Mouse (Mus musculus): ENCODE data around the gene Mrm2. TPM values are rescaled to one million over a fixed set of nuclear protein-coding genes. Genes with fewer than 3 reads are reported as not detected.
A peak's percentile ranks its signal among the peaks of the same experiment; 100 is the strongest.

Mrm2 gene
- polyA plus RNA-seq, 1 experiment from 2014 or later, result 21.6 TPM

- Histone ChIP-seq H3K4me2 (no peak overlapping the region), H3K9ac (no peak overlapping the region), H3K27me3 (no peaks in the 10 kb centered on the region), H3K4me1 (replicated peaks) (peaks cover 5% of the 10 kb centered on the region; the same call in 1 of the 2 replicates), H3K36me3 (peaks cover 4% of the 10 kb centered on the region; the same call in 1 of the 2 replicates), H3K4me3 (no peak overlapping the region), H3K9me3 (no peaks in the 10 kb centered on the region), H3K27ac (replicated peaks) (no peak overlapping the region)
- no peak for ATAC-seq (ENCODE audit: low FRiP score, low read depth)
- 94% methylated on average over 2 of the region's 2 CpGs for WGBS
Observed at GRCm38 (mm10) chr5:140289161-140289560, 42.5 kb downstream of the Mrm2 start.

- 0 out of 2 replicates have a peak overlapping the region, but pooled peaks have one; percentile 18 for H3K27ac ChIP-seq (replicated peaks)
- 63% methylated on average over 3 of the region's 3 CpGs for WGBS
- no peak overlapping the region for H3K4me2 ChIP-seq
- H3K36me3 ChIP-seq, result 0 out of 2 replicates have a peak, but pooled peaks cover under 1% of the 10 kb centered on the region
- H3K9me3 ChIP-seq, result no peaks in the 10 kb centered on the region
- H3K9ac ChIP-seq, result no peak overlapping the region
- peak; percentile 50; the same call in 1 of the 2 replicates for ATAC-seq (ENCODE audit: low FRiP score, low read depth)
- no peak overlapping the region for H3K4me3 ChIP-seq
- peaks cover 5% of the 10 kb centered on the region; the same call in 1 of the 2 replicates for H3K4me1 ChIP-seq (replicated peaks)
- H3K27me3 ChIP-seq, result no peaks in the 10 kb centered on the region
Observed at GRCm38 (mm10) chr5:140288287-140288686, 43.4 kb downstream of the Mrm2 start.

GRCm38 (mm10) chr5:140284761-140285160, 46.9 kb downstream of the Mrm2 start:
- no peak for ATAC-seq (ENCODE audit: low FRiP score, low read depth)
- WGBS, result 90% methylated on average over 2 of the region's 2 CpGs
- H3K27me3 ChIP-seq, result no peaks in the 10 kb centered on the region

DNA sequence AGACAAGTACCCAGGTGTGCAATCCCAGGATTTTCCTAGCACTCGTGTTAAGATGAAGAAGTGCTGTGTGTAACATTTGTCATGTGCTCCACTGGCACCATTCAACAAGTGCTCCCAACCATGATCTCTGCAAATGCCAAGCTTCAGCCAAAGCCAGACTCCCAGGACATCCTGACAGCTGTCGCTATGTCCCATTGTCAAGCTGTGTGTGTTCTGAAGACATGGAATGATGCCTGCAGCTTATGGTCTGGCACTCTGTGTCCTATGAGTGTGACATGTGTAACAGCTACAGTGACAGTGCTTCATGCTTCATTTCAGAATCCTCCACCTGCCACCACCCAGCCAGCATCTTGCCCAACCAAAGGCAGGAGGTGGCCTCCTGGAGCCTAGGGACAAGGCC, 47.7 kb downstream of the Mrm2 start:
- no peak overlapping the region for H3K4me2 ChIP-seq
- no peak overlapping the region for H3K4me3 ChIP-seq
- ATAC-seq (ENCODE audit: low FRiP score, low read depth), result no peak
- H3K4me1 ChIP-seq (replicated peaks), result peaks cover 18% of the 10 kb centered on the region
- H3K36me3 ChIP-seq, result no peaks in the 10 kb centered on the region
- no peaks in the 10 kb centered on the region for H3K27me3 ChIP-seq
- no peaks in the 10 kb centered on the region for H3K9me3 ChIP-seq
- H3K9ac ChIP-seq, result no peak overlapping the region
- WGBS, result 77% methylated on average over 2 of the region's 2 CpGs
- H3K27ac ChIP-seq (replicated peaks), result no peak overlapping the region

More at GRCm38 (mm10) chr5:140284761-140285160, 46.9 kb downstream of the Mrm2 start:
- H3K4me2 ChIP-seq, result no peak overlapping the region
- no peak overlapping the region for H3K27ac ChIP-seq (replicated peaks)
- H3K36me3 ChIP-seq, result no peaks in the 10 kb centered on the region
- no peak overlapping the region for H3K4me3 ChIP-seq
- H3K9me3 ChIP-seq, result no peaks in the 10 kb centered on the region
- H3K4me1 ChIP-seq (replicated peaks), result peaks cover 19% of the 10 kb centered on the region
- no peak overlapping the region for H3K9ac ChIP-seq

DNA sequence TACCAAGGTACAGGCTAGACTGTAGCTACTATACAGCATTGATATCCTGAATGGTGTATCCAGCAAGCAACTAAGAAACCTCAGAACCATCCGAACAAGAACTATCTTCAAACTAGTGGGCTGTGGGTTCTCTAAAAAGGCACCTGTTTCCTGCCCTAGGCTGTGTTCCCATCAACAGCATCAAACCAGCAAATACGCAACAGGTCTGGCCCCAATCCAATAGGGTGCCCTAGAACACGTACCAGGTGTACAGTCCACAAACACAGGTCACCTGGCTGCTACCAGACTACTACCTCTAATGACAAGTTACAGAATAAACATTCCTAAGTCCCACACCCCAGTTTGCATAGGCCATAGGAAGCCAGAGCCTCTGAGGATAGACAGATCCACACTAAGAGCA, 48.8 kb downstream of the Mrm2 start:
- no peaks in the 10 kb centered on the region for H3K9me3 ChIP-seq
- no peaks in the 10 kb centered on the region for H3K36me3 ChIP-seq
- no peak overlapping the region for H3K27ac ChIP-seq (replicated peaks)
- H3K4me3 ChIP-seq, result no peak overlapping the region
- H3K4me2 ChIP-seq, result no peak overlapping the region
- H3K4me1 ChIP-seq (replicated peaks), result peaks cover 14% of the 10 kb centered on the region
- H3K9ac ChIP-seq, result no peak overlapping the region
- whole genome bisulfite sequencing, result 97% methylated on average over 3 of the region's 3 CpGs
- no peaks in the 10 kb centered on the region for H3K27me3 ChIP-seq
- ATAC-seq (ENCODE audit: low FRiP score, low read depth), result no peak

- WGBS, result 62% methylated on average over 8 of the region's 8 CpGs
- Histone ChIP-seq H3K36me3 (no peaks in the 10 kb centered on the region), H3K4me2 (no peak overlapping the region), H3K9ac (no peak overlapping the region), H3K27me3 (no peaks in the 10 kb centered on the region), H3K9me3 (no peaks in the 10 kb centered on the region), H3K4me1 (replicated peaks) (peaks cover 14% of the 10 kb centered on the region), H3K4me3 (no peak overlapping the region), H3K27ac (replicated peaks) (no peak overlapping the region)
- peak; percentile 56; the same call in 1 of the 2 replicates for ATAC-seq (ENCODE audit: low FRiP score, low read depth)
Observed at GRCm38 (mm10) chr5:140282376-140282775, 49.3 kb downstream of the Mrm2 start.

GRCm38 (mm10) chr5:140280205-140280604, 51.5 kb downstream of the Mrm2 start:
- peaks cover 14% of the 10 kb centered on the region for H3K4me1 ChIP-seq (replicated peaks)
- 60% methylated on average over 9 of the region's 9 CpGs for WGBS

More at GRCm38 (mm10) chr5:140280205-140280604, 51.5 kb downstream of the Mrm2 start:
- no peaks in the 10 kb centered on the region for H3K36me3 ChIP-seq
- H3K4me3 ChIP-seq, result no peak overlapping the region
- H3K9me3 ChIP-seq, result no peaks in the 10 kb centered on the region
- no peak overlapping the region for H3K9ac ChIP-seq
- H3K27me3 ChIP-seq, result no peaks in the 10 kb centered on the region
- no peak overlapping the region for H3K27ac ChIP-seq (replicated peaks)
- ATAC-seq (ENCODE audit: low FRiP score, low read depth), result no peak
- no peak overlapping the region for H3K4me2 ChIP-seq

Other genes with a start within 250 kb of the Mrm2 start
- 32.5 and 33.1 TPM in 2 replicates for gene Mad1l1, start 10.3 kb downstream of the Mrm2 start, polyA plus RNA-seq (2015; fragmentation: Nextera tagmentation; extraction: Ambion mirVana)
- 23.5 and 24.3 TPM in 2 replicates for gene Nudt1, start 10.2 kb downstream of the Mrm2 start, polyA plus RNA-seq (2015; fragmentation: Nextera tagmentation; extraction: Ambion mirVana)
- 37.7 and 40.2 TPM in 2 replicates for gene Snx8, start 57.4 kb upstream of the Mrm2 start, polyA plus RNA-seq (2015; fragmentation: Nextera tagmentation; extraction: Ambion mirVana)
- gene Eif3b, start 87.4 kb upstream of the Mrm2 start, polyA plus RNA-seq (2015; fragmentation: Nextera tagmentation; extraction: Ambion mirVana), result 85.0 and 102 TPM in 2 replicates
- not detected in 2 replicates for gene Gm4869, start 113.7 kb upstream of the Mrm2 start, polyA plus RNA-seq (2015; fragmentation: Nextera tagmentation; extraction: Ambion mirVana)
- gene Chst12, start 173.7 kb upstream of the Mrm2 start, polyA plus RNA-seq (2015; fragmentation: Nextera tagmentation; extraction: Ambion mirVana), result 25.2 and 26.1 TPM in 2 replicates
- gene Grifin, start 233.2 kb upstream of the Mrm2 start, polyA plus RNA-seq (2015; fragmentation: Nextera tagmentation; extraction: Ambion mirVana), result not detected in 2 replicates